Mouse (Mus musculus): ENCODE data around the gene Pan2. TPM values are rescaled to one million over a fixed set of nuclear protein-coding genes. Genes with fewer than 3 reads are reported as not detected.
"Not testable (repeated sequence)": the region's sequence is repeated elsewhere in the genome, so short reads cannot be mapped to it uniquely, and the experiment has no call there.

Gene Pan2
- polyA plus RNA-seq, 1 experiment from 2014 or later = 10.2 TPM

DNA sequence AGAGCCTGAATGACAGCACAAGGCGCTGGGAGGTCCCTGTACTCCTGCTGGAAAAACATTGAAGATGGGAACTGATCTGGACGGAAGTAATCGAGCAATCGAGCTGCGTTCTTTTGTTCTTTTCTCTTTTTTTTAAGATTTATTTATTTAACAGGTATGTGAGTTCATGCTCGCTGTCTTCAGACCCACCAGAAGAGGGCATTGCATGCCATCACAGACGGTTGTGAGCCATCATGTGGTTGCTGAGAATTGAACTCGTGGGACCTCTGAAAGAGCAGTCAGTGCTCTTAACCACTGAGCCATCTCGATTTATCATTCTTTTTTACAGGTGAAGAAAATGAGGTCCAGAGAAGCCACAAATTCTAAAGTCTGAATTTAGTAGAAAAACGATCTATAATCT is 24.5 kb downstream of the Pan2 start:
- Histone ChIP-seq H3K9ac (replicated peaks) (no peak overlapping the region), H3K4me2 (ENCODE audit: low read depth, low read length) (no peak overlapping the region), H3K36me3 (replicated peaks; ENCODE audit: insufficient read depth, low read length) (peaks cover 25% of the 10 kb centered on the region), H3K27me3 (ENCODE audit: insufficient read depth, low read length) (no peaks in the 10 kb centered on the region), H3K9me3 (ENCODE audit: low read length) (no peaks in the 10 kb centered on the region), H3K4me1 (ENCODE audit: insufficient read depth) (peaks cover 13% of the 10 kb centered on the region), H3K4me3 (ENCODE audit: low read depth, low read length) (no peak overlapping the region), H3K27ac (ENCODE audit: low read depth) (no peak overlapping the region)
- 80% methylated on average over 10 of the region's 10 CpGs for WGBS (ENCODE audit: insufficient replicate concordance)
- no peak for DNase-seq
- TF ChIP-seq CTCF (IDR thresholded peaks at IDR 0.05; ENCODE audit: low read depth) (peak; percentile 38), EP300 (IDR thresholded peaks at IDR 0.05; ENCODE audit: low read depth) (no peak)
- ATAC-seq = no peak

DNA sequence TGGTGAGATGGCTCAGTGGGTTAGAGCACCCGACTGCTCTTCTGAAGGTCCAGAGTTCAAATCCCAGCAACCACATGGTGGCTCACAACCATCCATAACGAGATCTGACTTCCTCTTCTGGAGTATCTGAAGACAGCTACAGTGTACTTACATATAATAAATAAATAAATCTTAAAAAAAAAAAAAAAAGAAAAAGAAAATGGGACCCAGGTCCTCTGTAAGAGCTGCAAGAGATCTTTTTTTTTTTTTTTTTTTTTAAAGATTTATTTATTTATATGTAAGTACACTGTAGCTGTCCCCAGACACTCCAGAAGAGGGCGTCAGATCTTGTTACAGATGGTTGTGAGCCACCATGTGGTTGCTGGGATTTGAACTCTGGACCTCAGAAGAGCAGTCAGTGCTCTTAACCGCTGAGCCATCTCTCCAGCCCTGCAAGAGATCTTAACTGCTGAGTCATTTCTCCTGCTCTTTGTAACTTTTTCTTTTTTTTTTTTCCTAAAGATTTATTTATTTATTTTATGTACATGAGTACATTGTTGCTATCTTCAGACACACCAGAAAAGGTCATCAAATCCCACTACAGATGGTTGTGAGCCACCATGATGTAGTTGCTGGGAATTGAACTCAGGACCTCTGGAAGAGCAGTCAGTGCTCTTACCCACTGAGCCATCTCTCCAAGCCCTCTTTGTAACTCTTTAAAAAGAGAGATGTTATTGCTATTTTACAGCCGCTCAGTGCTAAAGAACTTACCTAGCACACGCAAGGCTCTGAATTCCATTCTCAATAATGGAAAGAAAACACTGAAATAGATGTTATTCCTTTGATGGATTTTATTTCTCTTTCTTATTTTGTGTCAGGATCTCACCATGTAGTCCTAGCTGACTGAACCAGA is 29.5 kb downstream of the Pan2 start:
- not testable (repeated sequence) for H3K4me3 ChIP-seq (ENCODE audit: low read depth, low read length); H3K9me3 ChIP-seq (ENCODE audit: low read length); H3K4me2 ChIP-seq (ENCODE audit: low read depth, low read length); DNase-seq; H3K27me3 ChIP-seq (ENCODE audit: insufficient read depth, low read length); H3K36me3 ChIP-seq (replicated peaks; ENCODE audit: insufficient read depth, low read length); H3K27ac ChIP-seq (ENCODE audit: low read depth); H3K9ac ChIP-seq (replicated peaks); ATAC-seq
- WGBS (ENCODE audit: insufficient replicate concordance) = 68% methylated on average over 5 of the region's 6 CpGs
- H3K4me1 ChIP-seq (ENCODE audit: insufficient read depth) = peaks cover 18% of the 10 kb centered on the region

DNA sequence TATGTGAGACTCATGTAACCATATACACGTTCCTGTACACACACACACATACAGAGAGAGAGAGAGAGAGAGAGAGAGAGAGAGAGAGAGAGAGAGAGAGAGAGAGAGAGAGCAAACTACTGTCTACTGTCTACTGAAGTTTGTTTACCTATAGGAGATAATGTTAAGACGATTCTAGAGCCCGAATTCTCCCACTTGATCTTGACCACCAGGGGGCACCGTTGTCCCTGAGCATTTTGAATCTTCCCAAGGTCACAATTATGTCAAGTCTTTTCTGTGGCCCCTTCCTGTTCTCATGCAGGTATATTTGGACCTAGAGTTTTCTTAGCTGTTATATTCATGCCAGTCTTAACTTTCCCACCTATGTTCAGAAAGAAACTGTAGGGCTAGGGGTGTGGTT is 32.4 kb downstream of the Pan2 start:
- Histone ChIP-seq H3K36me3 (replicated peaks; ENCODE audit: insufficient read depth, low read length) (no peaks in the 10 kb centered on the region), H3K4me3 (ENCODE audit: low read depth, low read length) (no peak overlapping the region), H3K9ac (replicated peaks) (0 out of 2 replicates have a peak overlapping the region, but pooled peaks have one; percentile 86), H3K4me1 (ENCODE audit: insufficient read depth) (peaks cover 41% of the 10 kb centered on the region), H3K9me3 (ENCODE audit: low read length) (no peaks in the 10 kb centered on the region), H3K27me3 (ENCODE audit: insufficient read depth, low read length) (no peaks in the 10 kb centered on the region), H3K4me2 (ENCODE audit: low read depth, low read length) (peak overlapping the region; percentile 97), H3K27ac (ENCODE audit: low read depth) (peak overlapping the region; percentile 98)
- DNase-seq (peak; percentile 89), ATAC-seq (no peak)
- peak; percentile 30; the same call in 1 of the 2 replicates for TF ChIP-seq EP300 (IDR thresholded peaks at IDR 0.05; ENCODE audit: low read depth)
- TF ChIP-seq CTCF (IDR thresholded peaks at IDR 0.05; ENCODE audit: low read depth) = peak; percentile 95
- 1% methylated on average over 4 of the region's 4 CpGs for WGBS (ENCODE audit: insufficient replicate concordance)

DNA sequence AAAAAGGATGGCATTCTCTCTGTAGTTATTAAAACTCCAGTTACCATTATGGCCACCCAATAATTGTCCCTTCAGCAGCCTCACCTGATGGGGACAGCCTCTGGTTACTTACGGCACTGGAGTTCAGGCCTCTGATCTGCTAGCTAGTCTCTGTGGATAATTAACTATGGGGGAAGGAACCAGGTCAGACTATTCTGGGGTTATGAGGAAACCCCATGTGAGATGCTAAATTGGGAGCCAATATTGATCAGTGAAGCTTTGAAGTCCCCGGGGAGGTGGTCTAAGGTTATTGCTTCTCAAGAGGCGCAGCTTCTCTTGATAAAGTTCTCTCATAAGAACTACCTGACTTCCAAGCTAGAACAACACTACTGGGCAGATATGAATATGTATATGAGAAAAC is 33.1 kb downstream of the Pan2 start:
- TF ChIP-seq EP300 (IDR thresholded peaks at IDR 0.05; ENCODE audit: low read depth) = no peak
- no peak for TF ChIP-seq CTCF (IDR thresholded peaks at IDR 0.05; ENCODE audit: low read depth)
- Histone ChIP-seq H3K4me3 (ENCODE audit: low read depth, low read length) (no peak overlapping the region), H3K36me3 (replicated peaks; ENCODE audit: insufficient read depth, low read length) (no peaks in the 10 kb centered on the region), H3K9ac (replicated peaks) (peak overlapping the region; percentile 86; the same call in 1 of the 2 replicates), H3K9me3 (ENCODE audit: low read length) (no peaks in the 10 kb centered on the region), H3K4me2 (ENCODE audit: low read depth, low read length) (peak overlapping the region; percentile 97), H3K27me3 (ENCODE audit: insufficient read depth, low read length) (no peaks in the 10 kb centered on the region), H3K4me1 (ENCODE audit: insufficient read depth) (peaks cover 44% of the 10 kb centered on the region), H3K27ac (ENCODE audit: low read depth) (peak overlapping the region; percentile 98)
- 61% methylated on average over 3 of the region's 3 CpGs for WGBS (ENCODE audit: insufficient replicate concordance)
- peak; percentile 21 for DNase-seq
- peak; percentile 33 for ATAC-seq

DNA sequence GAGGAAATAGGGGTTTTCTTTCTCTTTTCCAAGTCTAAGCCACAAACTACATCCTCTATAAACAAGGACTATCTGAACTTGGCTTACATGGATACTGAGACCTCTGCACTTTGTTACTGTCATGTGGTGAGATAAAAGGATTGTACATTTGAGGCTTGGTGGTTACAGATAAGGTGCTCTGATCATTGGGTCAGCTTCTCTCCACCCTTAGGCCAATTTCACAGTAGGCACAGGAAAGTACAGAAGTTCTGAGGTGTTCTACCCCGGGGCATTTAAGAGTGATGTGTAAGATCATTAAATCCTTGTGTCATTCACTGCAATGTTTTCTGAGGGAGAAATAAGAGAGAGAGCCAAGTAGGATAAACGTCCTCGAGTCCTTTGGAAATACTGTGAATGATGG is 33.5 kb downstream of the Pan2 start:
- Histone ChIP-seq H3K4me1 (ENCODE audit: insufficient read depth) (peaks cover 43% of the 10 kb centered on the region), H3K27me3 (ENCODE audit: insufficient read depth, low read length) (no peaks in the 10 kb centered on the region), H3K9me3 (ENCODE audit: low read length) (no peaks in the 10 kb centered on the region), H3K36me3 (replicated peaks; ENCODE audit: insufficient read depth, low read length) (no peaks in the 10 kb centered on the region), H3K27ac (ENCODE audit: low read depth) (peak overlapping the region; percentile 98), H3K9ac (replicated peaks) (peak overlapping the region; percentile 86), H3K4me3 (ENCODE audit: low read depth, low read length) (peak overlapping the region; percentile 88), H3K4me2 (ENCODE audit: low read depth, low read length) (peak overlapping the region; percentile 97)
- TF ChIP-seq CTCF (IDR thresholded peaks at IDR 0.05; ENCODE audit: low read depth) = no peak
- TF ChIP-seq EP300 (IDR thresholded peaks at IDR 0.05; ENCODE audit: low read depth) = peak; percentile 85
- DNase-seq = no peak
- 34% methylated on average over 3 of the region's 3 CpGs for WGBS (ENCODE audit: insufficient replicate concordance)
- ATAC-seq = peak; percentile 7; the same call in 1 of the 2 replicates

DNA sequence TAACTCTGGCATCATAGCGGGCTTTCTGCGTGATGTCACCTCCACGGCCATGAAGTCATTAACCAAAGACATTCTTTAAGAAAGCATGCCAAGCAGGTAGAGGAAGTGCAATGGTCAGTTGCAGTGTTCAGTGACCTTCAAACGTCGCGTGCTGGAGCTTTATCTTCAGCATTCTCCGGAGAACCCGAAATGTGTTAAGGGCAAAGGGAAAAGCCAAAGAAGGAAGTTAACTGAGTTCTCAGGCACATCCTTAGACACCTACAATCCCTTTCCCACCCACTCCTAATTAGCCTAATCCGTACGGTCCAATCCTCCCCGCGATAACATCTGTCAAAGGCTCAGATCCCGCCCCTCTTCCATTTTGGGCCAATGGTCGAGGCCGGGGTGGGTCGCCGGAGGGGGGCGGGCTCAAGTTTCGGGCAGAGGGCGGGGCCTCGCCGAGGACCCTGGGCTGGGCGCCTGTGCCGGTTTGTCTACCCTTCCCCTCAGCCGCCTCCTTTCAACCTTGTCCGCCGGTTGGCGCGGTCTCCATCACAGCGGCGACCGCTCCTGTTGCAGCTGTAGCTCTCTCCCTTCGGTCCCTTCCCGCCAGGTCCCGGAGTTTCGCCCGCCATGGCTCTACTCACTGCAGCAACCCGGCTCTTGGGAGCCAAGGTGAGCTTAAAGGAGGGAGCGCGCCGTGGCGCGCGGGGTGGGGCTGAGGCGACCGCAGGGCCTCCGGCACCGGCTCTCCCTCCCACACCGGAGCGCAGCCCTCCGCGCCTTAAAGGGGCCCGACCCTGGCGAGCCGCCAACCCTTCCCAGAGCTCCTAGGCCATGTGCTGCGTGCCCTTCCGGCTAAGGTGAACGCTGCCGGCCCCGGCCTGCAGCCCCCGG is 34.4 kb downstream of the Pan2 start, which contains the start of gene Cs:
Cs (plus strand) TSS at position 429 of the 876 bp plus-strand sequence.
- TF ChIP-seq EP300 (IDR thresholded peaks at IDR 0.05; ENCODE audit: low read depth) (peak; percentile 50; the same call in 1 of the 2 replicates), CTCF (IDR thresholded peaks at IDR 0.05; ENCODE audit: low read depth) (no peak)
- Histone ChIP-seq H3K27me3 (ENCODE audit: insufficient read depth, low read length) (no peaks in the 10 kb centered on the region), H3K9me3 (ENCODE audit: low read length) (no peaks in the 10 kb centered on the region), H3K4me2 (ENCODE audit: low read depth, low read length) (peak within 1 kb of the TSS; percentile 97), H3K4me3 (ENCODE audit: low read depth, low read length) (peak within 1 kb of the TSS; percentile 88), H3K36me3 (replicated peaks; ENCODE audit: insufficient read depth, low read length) (peaks cover 3% of the 10 kb centered on the region; the same call in 1 of the 2 replicates), H3K4me1 (ENCODE audit: insufficient read depth) (peaks cover 43% of the 10 kb centered on the region), H3K27ac (ENCODE audit: low read depth) (peak within 1 kb of the TSS; percentile 98), H3K9ac (replicated peaks) (peak within 1 kb of the TSS; percentile 86)
- ATAC-seq (peak; percentile 91), DNase-seq (peak; percentile 96)
- under 1% methylated on average over 60 of the region's 61 CpGs for WGBS (ENCODE audit: insufficient replicate concordance)
